ENCODE assay signal across 10 mouse cellular contexts in genomic region chr12:71959351-71959991, GRCm38 (mm10).
A peak's percentile ranks its signal among the peaks of the same experiment; 100 is the strongest.
DNase-seq lines count a peak whose midpoint lies in the region; ATAC-seq lines count a peak whose summit lies in the region.
"Had no signal": no experiment of that assay in that cellular context is flagged by ENCODE, and none has a peak within 500 bp of the region (broad histone marks: within the 10 kb centered on the region; RNA-seq: fewer than 3 reads in every experiment).

No protein-coding gene starts in this region.

- no peak overlapping the region for H3K27ac ChIP-seq in lung, embryonic 16.5 days (ENCODE audit: low read length)
- H3K27ac ChIP-seq in embryonic facial prominence, embryonic 12.5 days = 0 out of 2 replicates have a peak overlapping the region, but pooled peaks have one; percentile 3
- H3K27ac ChIP-seq: limb, embryonic 15.5 days had no signal

- no peaks in the 10 kb centered on the region for H3K4me1 ChIP-seq in lung, embryonic 16.5 days (replicated peaks; ENCODE audit: control insufficient read depth, insufficient read depth, low read length)
- no peaks in the 10 kb centered on the region for H3K4me1 ChIP-seq in embryonic facial prominence, embryonic 12.5 days
- H3K4me1 ChIP-seq: limb, embryonic 15.5 days had no signal

- no peak for DNase-seq in lung, postnatal 14 days
- DNase-seq in R1 (ENCODE audit: low read depth, low spot score) = peak; percentile 46
- DNase-seq in lung, postnatal 36 days = peak; percentile 47
- no peak for DNase-seq in kidney, postnatal 14 days
- no peak for DNase-seq in kidney, adult 9 months
- DNase-seq: heart, postnatal 14 days had no signal

- peaks cover 11% of the 10 kb centered on the region; the same call in 1 of the 2 replicates for H3K36me3 ChIP-seq in lung, embryonic 16.5 days (ENCODE audit: control insufficient read depth, insufficient read depth, low read length)
- H3K36me3 ChIP-seq in embryonic facial prominence, embryonic 12.5 days = peaks cover 18% of the 10 kb centered on the region

- no peaks in the 10 kb centered on the region for H3K9me3 ChIP-seq in lung, embryonic 16.5 days (ENCODE audit: control insufficient read depth, low read length)
- no peaks in the 10 kb centered on the region for H3K9me3 ChIP-seq in embryonic facial prominence, embryonic 12.5 days
- H3K9me3 ChIP-seq: limb, embryonic 15.5 days had no signal

- WGBS in lung, embryonic 16.5 days = 38% methylated on average over 6 of the region's 6 CpGs
- WGBS in embryonic facial prominence, embryonic 12.5 days = 54% methylated on average over 6 of the region's 6 CpGs

- H3K4me2 ChIP-seq in lung, embryonic 16.5 days (ENCODE audit: low read depth, low read length) = no peak overlapping the region
- H3K4me2 ChIP-seq in embryonic facial prominence, embryonic 12.5 days (replicated peaks) = no peak overlapping the region
- H3K4me2 ChIP-seq: limb, embryonic 15.5 days had no signal

- H3K4me3 ChIP-seq in lung, embryonic 16.5 days (ENCODE audit: low read length) = no peak overlapping the region
- H3K4me3 ChIP-seq in embryonic facial prominence, embryonic 12.5 days = no peak overlapping the region
- H3K4me3 ChIP-seq: limb, embryonic 15.5 days had no signal

- ATAC-seq in lung, embryonic 16.5 days (ENCODE audit: low read depth) = peak; percentile 45; the same call in 1 of the 2 replicates
- no peak for ATAC-seq in embryonic facial prominence, embryonic 12.5 days (ENCODE audit: insufficient number of reproducible peaks, insufficient read depth, low FRiP score, low TSS enrichment)
- no peak for ATAC-seq in monocyte, adult 5-6 weeks (replicated peaks; ENCODE audit: insufficient number of reproducible peaks, low FRiP score, low TSS enrichment, poor library complexity, severe bottlenecking)

- no peaks in the 10 kb centered on the region for H3K27me3 ChIP-seq in lung, embryonic 16.5 days (ENCODE audit: control insufficient read depth, insufficient read depth, low read depth, low read length)
- no peaks in the 10 kb centered on the region for H3K27me3 ChIP-seq in embryonic facial prominence, embryonic 12.5 days
- H3K27me3 ChIP-seq: limb, embryonic 15.5 days had no signal

- H3K9ac ChIP-seq in lung, embryonic 16.5 days (ENCODE audit: low read length) = no peak overlapping the region
- H3K9ac ChIP-seq in embryonic facial prominence, embryonic 12.5 days = no peak overlapping the region
- H3K9ac ChIP-seq: limb, embryonic 15.5 days had no signal

Comparison
In these comparisons a context has a peak if more than half of its experiments do, and no peak if none do; other contexts are left out.
1. DNase-seq: peak in R1 (single experiment) and lung, postnatal 36 days (single experiment); none in lung, postnatal 14 days (single experiment), kidney, postnatal 14 days (single experiment) and kidney, adult 9 months (single experiment).